Mouse (Mus musculus): Measurements from ENCODE around the gene Ccdc189.
"Not testable (repeated sequence)": the region's sequence is repeated elsewhere in the genome, so short reads cannot be mapped to it uniquely, and the experiment has no call there.

Gene Ccdc189

GRCm38 (mm10) chr7:127588011-127588871 lies at the start of gene Ccdc189, which contains the start of gene Rnf40:
Gene Ccdc189, minus strand, starts transcription at chr7:127588595.
Gene Rnf40, plus strand, starts transcription at chr7:127588767.
- peak; percentile 98 for DNase-seq (ENCODE audit: low read depth, low spot score)

DNA sequence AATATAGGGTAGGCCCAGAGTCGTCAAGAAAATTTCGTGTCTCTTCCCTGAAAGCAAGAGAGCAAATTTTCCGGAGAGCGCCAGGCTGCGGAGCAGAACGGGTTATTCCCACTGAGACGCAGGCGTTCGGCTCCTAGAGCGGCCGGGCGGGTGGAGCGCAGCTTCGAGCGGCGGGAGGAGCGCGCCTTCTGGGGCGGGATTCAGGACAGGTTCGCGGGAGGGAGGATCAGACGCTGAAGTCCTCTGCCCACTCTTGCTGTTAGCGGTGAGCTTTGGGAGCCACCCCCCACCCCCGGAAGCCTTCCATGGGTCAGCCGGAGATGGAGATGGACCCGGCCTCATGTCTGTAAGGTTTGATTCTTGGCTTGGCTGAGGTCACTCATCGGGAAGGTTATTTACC lies 48.6 kb upstream of the Ccdc189 start:
- peak; percentile 59 for DNase-seq (ENCODE audit: low read depth, low spot score)

GRCm38 (mm10) chr7:127631416-127631815 lies 43.0 kb upstream of the Ccdc189 start:
- no peak for DNase-seq (ENCODE audit: low read depth, low spot score)

GRCm38 (mm10) chr7:127628646-127629045 lies 40.3 kb upstream of the Ccdc189 start:
- DNase-seq (ENCODE audit: low read depth, low spot score) = no peak

DNA sequence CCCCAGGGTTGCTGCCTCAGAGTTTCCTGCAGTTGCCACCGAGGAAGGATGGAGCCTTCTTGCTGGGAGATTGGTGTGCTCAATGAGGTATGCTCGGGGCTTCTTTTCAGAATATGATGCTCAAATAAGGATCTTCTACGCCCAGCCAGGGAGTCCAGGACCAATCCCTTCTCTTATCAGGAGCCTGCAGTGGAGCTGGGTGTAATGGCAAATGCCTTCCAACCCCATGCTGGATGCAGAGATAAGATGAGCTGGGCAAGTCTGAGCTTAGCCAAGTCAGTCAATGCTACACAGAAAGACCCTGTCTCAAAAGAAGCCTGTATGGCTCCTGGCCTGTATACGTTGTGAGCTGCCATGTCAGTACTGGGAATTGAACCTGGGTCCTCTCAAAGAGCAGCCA lies 38.1 kb upstream of the Ccdc189 start:
- no peak for DNase-seq (ENCODE audit: low read depth, low spot score)

DNA sequence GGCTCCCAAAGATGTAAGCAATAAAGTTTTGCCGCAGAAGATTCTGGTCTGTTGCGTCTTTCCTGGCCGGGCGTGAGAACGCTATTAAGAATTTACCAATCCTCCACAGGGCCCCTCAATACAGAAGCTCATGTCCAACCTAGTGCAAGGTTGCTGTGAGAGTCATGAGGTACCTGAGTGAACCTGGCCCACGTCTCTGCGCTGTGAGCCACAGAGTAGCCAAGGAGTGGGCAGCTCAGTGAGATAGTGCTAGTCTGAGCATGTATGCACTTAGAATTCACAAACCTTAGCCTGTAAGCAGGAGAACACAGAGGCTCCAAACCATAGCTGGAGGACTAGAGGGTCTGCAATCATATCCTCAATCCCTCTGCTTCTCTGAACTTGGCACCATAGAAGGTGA lies 37.6 kb upstream of the Ccdc189 start:
- DNase-seq (ENCODE audit: low read depth, low spot score) = no peak

GRCm38 (mm10) chr7:127618402-127618801 lies 30.0 kb upstream of the Ccdc189 start:
- not testable (repeated sequence) for DNase-seq (ENCODE audit: low read depth, low spot score)

DNA sequence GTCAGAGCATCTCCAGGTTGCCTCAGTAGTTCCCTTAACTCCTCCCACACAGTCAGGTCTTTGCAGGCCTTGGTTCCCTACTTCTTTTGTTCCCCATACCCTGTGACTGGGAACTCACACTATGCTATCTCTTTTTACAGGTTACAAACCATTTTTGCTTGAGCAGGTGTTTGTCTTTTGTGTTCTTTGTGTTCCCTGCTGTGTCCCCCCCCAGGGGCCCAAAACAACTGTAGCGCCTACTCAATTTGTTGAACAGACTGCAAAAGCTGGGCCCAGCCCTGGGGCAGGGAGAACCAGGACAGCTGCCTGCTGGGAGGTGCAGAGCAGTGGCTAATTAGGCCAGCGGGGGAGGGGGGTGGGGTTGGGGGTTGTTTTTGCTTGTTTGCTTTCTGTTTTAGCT lies 29.6 kb upstream of the Ccdc189 start:
- no peak for DNase-seq (ENCODE audit: low read depth, low spot score)

DNA sequence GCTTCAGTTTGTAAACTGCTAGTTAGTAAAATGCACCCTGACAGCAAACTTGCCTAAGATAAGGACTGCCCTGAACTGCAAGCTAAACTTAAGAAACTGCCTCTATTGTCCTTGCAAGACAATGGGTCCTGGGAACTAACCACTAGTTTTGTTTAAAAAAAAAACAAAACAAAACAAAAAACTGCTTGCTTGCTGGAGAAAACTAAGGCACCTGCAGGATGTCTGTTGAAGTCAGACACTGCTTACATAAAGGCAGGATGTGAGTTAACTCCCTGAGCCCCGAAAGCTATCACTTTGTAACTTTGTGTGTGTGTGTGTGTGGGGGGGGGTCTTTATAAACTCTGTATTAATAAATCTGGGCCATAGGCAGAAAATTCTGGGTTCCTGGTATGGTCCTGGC lies 28.5 kb upstream of the Ccdc189 start:
- DNase-seq (ENCODE audit: low read depth, low spot score) = no peak

- no peak for DNase-seq (ENCODE audit: low read depth, low spot score)
Measured at GRCm38 (mm10) chr7:127616336-127616735, 27.9 kb upstream of the Ccdc189 start.

DNA sequence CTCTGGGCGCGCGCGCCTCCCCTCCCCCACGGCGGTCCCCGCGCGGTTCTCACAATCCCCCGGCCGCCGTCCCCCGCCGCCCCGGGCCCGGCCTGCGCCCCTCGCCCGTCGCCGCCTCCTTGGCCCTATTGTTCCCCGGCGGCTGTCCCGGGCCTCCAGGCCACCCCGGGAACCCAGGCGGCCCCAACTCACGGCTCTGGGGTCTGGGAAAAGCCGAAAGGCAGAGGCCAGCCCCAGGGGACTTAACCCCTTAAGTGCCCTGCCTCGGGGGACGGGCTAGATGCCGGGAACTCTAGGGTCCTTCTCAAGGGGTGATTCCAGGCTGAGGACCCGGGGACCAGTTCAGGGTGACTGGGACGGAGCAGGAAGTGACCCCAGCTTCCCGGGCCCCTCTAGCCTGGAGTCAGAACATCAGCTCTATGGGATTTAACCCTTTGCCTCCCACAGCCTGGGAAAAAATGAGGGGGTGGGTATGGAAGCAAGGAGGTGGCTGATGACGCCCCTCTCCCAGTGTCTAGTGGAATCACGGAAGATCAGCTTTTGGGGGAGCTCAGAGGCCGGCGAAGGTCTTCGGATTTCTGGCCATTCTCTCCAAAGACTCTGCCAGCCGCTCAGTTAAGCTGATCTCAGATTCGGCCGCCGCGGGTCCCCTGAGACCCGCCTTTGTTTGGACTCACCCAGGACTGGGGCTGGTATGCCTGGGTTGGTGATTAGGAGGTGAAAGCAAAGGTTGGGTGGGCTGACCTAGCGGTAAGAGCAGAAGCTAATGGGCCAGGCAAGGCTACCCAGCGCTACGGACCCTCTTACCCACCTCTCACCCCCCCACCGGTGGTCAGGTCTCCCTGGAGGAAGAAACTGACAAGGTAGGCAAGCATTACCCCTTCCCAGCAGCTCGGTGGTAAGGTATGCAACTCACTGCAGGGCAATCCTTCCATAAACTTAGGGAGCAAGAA lies 26.8 kb upstream of the Ccdc189 start, which contains the start of gene Zfp629:
Zfp629 (minus strand) TSS at position 907 of the 953 bp plus-strand sequence.
- DNase-seq (ENCODE audit: low read depth, low spot score) = peak; percentile 90

GRCm38 (mm10) chr7:127614511-127614890 lies 26.1 kb upstream of the Ccdc189 start:
- DNase-seq (ENCODE audit: low read depth, low spot score) = peak; percentile 32

DNA sequence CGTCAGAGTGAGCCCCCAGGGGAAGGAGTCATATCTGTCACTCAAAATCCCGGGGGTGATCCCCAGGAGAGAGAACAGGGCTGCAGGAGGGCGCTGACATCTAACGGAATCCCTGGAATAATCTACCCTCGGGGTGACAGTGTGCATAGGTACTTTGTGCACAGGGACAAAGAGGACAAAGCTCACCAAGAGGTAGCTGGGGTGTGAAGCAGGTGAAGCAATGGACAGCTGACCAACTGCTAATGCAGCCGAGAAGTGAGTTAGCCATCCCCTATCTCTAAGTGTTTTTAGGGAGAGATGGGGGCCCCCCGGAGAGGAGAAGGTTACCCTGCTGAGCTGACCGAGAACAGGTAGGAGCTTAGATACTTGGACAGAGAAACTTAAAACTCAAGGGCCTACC lies 25.7 kb upstream of the Ccdc189 start:
- DNase-seq (ENCODE audit: low read depth, low spot score) = no peak

DNA sequence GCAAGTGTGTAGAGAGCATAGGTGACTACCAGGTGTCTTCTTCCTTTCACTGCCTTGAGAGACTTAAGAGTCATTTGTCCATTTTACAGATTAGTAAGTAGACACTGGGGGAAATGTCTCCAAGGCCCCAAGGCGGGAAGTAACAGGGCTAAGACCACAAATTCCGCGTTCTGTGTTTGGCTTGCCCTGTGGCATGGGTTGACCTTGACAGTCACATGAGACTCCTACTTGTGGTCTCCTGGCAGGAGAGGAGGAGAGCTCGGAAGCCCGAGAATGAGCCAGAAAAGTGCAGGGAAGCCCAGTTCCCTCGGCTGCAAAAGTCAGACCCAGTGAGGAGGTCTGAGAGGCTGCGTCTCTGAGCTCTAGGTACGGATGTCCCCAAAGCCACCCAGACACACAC lies 25.1 kb upstream of the Ccdc189 start:
- no peak for DNase-seq (ENCODE audit: low read depth, low spot score)

DNA sequence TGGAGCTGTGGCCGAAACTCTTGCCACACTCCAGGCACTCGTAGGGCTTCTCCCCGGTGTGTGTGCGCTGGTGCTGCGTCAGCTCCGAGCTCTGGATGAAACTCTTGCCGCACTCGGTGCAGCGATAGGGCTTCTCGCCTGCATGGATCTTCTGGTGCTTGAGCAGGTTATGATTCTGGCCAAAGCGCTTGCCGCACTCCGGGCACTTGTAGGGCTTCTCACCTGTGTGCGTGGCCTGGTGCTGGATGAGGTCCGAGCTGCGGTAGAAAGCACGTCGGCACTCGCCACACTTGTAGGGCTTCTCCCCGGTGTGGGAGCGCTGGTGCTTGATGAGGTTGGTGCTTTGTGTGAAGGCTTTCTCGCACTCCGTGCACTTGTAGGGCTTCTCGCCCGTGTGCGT lies 23.2 kb upstream of the Ccdc189 start:
- DNase-seq (ENCODE audit: low read depth, low spot score) = no peak

DNA sequence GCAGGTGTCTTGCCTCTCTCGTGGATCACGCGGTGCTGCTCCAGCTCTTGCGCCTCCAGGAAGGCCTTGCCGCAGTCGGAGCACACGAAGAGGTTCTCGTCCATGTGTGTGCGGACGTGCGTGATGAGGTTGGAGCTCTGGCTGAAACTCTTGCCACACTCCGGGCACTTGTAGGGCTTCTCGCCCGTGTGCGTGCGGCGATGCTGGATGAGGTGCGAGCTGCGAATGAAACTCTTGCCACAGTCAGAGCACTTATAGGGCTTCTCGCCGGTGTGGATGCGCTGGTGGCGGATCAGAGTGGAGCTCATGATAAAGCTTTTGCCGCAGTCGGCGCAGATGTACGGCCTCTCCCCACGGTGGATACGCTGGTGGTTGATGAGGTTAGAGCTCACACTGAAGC lies 22.6 kb upstream of the Ccdc189 start:
- DNase-seq (ENCODE audit: low read depth, low spot score) = no peak

GRCm38 (mm10) chr7:127607150-127607549 lies 18.8 kb upstream of the Ccdc189 start:
- no peak for DNase-seq (ENCODE audit: low read depth, low spot score)

DNA sequence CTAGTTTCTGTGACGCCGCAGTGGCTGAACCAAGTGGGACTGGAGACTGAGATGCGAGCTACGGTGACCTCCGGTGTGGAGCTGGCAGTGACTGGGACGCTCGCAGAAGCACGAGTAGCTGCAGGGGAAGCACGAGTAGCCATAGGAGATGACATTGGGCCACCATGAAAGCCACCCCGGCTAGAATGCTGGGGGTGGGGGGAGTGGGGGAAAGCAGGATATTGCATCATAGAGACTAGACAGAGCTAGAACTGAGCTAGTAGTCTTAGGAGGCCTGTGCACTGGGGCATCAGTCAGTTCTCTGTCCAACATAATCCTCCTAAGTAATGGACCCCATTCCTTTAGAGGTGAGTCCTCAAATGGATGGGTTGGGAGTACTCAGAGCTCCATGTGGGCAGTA lies 15.9 kb upstream of the Ccdc189 start:
- DNase-seq (ENCODE audit: low read depth, low spot score) = no peak

DNA sequence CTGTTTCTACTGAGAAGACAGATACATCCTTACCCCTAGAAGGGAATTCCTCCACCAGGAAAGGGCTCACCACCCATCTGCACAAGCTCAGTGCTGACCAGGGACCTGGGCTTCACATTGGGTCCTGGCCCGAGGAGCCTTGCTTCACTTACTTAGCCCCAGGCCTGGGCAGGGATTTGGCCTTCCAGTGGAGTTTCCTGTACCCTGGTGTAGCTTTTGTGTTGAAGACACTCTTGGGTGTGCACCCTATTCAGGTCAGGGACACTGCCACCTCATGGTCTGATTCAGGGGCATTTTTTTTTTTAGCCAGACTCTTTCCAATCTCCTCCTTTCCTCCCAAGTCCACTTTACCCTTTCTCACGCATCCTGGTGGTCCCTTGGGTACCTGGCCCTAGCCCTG lies 14.5 kb upstream of the Ccdc189 start:
- no peak for DNase-seq (ENCODE audit: low read depth, low spot score)

GRCm38 (mm10) chr7:127601735-127602134 lies 13.3 kb upstream of the Ccdc189 start:
- no peak for DNase-seq (ENCODE audit: low read depth, low spot score)

DNA sequence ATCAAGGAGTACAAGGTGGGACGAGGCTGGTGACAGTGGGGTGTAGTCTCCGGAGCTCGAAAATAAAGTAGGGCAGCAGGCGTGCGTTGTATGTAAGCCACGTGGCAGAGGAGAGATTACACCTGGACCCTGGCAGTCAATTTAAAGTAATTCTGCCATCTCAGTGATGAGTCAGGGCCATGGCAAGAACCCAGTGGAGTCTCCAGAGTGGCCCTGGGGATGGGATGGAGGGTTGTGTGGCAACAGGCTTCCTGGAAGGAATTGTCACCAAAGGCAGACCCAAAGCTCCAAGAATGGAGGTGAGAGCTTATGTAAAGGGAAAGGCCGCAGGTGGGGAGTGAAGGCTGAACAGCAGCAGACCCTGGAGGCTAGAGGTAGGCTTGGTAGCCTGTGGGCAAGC lies 12.2 kb upstream of the Ccdc189 start:
- DNase-seq (ENCODE audit: low read depth, low spot score) = no peak

GRCm38 (mm10) chr7:127596747-127597146 lies 8.4 kb upstream of the Ccdc189 start:
- DNase-seq (ENCODE audit: low read depth, low spot score) = no peak
